Mouse (Mus musculus) forebrain, embryonic 13.5 days (tissue): ENCODE data around the gene Nsd1. TPM values are rescaled to one million over a fixed set of nuclear protein-coding genes. Genes with fewer than 3 reads are reported as not detected.

Source experiments
- ATAC-seq: fragments of 200-750 bp; cut with Nextera tagmentation; 2 replicates; pipeline ENCODE4 v1.8.0; 2017
- H3K27ac ChIP-seq: fragments of 300-500 bp; sonication (generic); 2 replicates; pipeline ENCODE4 v1.5.1; 2015; ENCODE audit warnings: inconsistent platforms, mild to moderate bottlenecking, moderate library complexity
- H3K27me3 ChIP-seq: fragments of 300-500 bp; sonication (generic); 2 replicates; pipeline ENCODE4 v1.6.1; 2015; ENCODE audit warnings: mild to moderate bottlenecking, inconsistent platforms
- H3K36me3 ChIP-seq: fragments of 300-500 bp; sonication (generic); 2 replicates; pipeline ENCODE4 v1.6.1; 2015; ENCODE audit warnings: mild to moderate bottlenecking, inconsistent platforms; ENCODE audit not compliant: poor library complexity, severe bottlenecking
- H3K4me1 ChIP-seq: fragments of 300-500 bp; sonication (generic); 2 replicates; pipeline ENCODE4 v1.6.1; 2015; ENCODE audit warnings: inconsistent platforms
- H3K4me2 ChIP-seq: fragments of 300-500 bp; sonication (generic); 2 replicates; pipeline ENCODE4 v1.6.1; 2015; ENCODE audit warnings: inconsistent platforms, mild to moderate bottlenecking, moderate library complexity
- H3K4me3 ChIP-seq: fragments of 300-500 bp; sonication (generic); 2 replicates; pipeline ENCODE4 v1.5.1; 2015; ENCODE audit warnings: mild to moderate bottlenecking, inconsistent platforms
- H3K9ac ChIP-seq: fragments of 300-500 bp; sonication (generic); 2 replicates; pipeline ENCODE4 v1.6.1; 2015; ENCODE audit warnings: mild to moderate bottlenecking, inconsistent platforms
- H3K9me3 ChIP-seq: fragments of 300-500 bp; sonication (generic); replicated peaks from 2 replicates; pipeline ENCODE4 v1.6.1; 2016; ENCODE audit warnings: inconsistent platforms
- WGBS: fragments of 180-500 bp; shearing (Covaris S2); methylation state at CpG from one replicate; pipeline ENCODE4 v1.1.7; 2015; 5-methylcytosine and 5-hydroxymethylcytosine counted together
- polyA plus RNA-seq: library from polyadenylated mRNA; unstranded; fragments of >200 nt; fragmentation: Nextera tagmentation; extraction: Ambion mirVana; gene quantifications from 2 replicates; pipeline ENCODE4 v1.2.1, GENCODE M21; 2015

Nsd1 gene
- polyA plus RNA-seq, 1 experiment from 2014 or later: 77.2 TPM

DNA sequence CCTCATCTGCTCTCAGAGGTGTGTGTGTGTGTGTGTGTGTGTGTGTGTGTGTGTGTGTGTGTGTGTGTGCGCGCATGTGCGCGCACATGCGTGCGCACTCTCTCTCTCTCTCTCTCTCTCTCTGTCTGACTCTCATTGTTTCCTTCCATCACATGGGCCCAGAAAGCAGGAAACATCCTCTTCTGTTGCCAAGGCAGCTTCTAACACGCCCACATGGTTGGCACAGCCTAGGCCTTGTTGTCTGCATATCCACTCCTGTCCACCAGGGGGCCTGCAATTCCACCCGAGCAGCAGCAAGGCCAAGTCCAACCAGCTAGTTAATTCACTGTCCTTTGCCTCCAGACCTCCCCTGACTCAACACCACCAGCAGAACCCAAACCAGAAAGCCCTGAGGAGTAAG is 118.1 kb downstream of the Nsd1 start:
- 0 out of 2 replicates have a peak overlapping the region, but pooled peaks have one; percentile 34 for H3K9ac ChIP-seq

DNA sequence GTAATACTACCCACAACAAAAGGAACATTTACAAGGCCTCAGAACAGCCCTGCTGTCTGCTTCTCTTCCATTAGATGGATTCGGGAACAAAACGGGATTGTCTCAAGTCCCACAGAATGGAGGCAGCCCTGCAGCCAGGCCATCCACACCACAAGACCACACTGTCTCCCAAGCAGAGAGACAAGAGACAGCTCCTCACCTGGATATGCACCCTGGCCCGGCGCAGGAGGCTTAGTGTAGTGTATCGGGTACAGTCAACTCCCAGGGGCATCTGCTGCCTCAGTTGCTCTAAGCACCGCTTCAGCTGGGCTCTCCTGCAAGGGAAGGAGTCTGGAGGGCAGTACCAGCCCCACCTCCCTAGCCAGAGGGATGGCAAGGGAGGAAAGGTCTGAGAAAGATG is 118.6 kb downstream of the Nsd1 start:
- H3K4me1 ChIP-seq: peaks cover 47% of the 10 kb centered on the region
- ATAC-seq: no peak
- H3K27me3 ChIP-seq: no peaks in the 10 kb centered on the region
- H3K9me3 ChIP-seq: no peaks in the 10 kb centered on the region
- peak overlapping the region; percentile 64 for H3K4me3 ChIP-seq
- H3K9ac ChIP-seq: peak overlapping the region; percentile 83
- no peak overlapping the region for H3K27ac ChIP-seq
- peaks cover 32% of the 10 kb centered on the region for H3K36me3 ChIP-seq
- 88% methylated on average over 6 of the region's 6 CpGs for WGBS
- H3K4me2 ChIP-seq: peak overlapping the region; percentile 68

More for the DNA sequence above, 118.1 kb downstream of the Nsd1 start:
- Histone ChIP-seq H3K4me2 (peak overlapping the region; percentile 68), H3K27ac (peak overlapping the region; percentile 68), H3K36me3 (peaks cover 35% of the 10 kb centered on the region), H3K9me3 (no peaks in the 10 kb centered on the region), H3K4me1 (peaks cover 52% of the 10 kb centered on the region), H3K27me3 (no peaks in the 10 kb centered on the region), H3K4me3 (peak overlapping the region; percentile 64)
- WGBS: 3% methylated on average over 2 of the region's 8 CpGs
- peak; percentile 36 for ATAC-seq

DNA sequence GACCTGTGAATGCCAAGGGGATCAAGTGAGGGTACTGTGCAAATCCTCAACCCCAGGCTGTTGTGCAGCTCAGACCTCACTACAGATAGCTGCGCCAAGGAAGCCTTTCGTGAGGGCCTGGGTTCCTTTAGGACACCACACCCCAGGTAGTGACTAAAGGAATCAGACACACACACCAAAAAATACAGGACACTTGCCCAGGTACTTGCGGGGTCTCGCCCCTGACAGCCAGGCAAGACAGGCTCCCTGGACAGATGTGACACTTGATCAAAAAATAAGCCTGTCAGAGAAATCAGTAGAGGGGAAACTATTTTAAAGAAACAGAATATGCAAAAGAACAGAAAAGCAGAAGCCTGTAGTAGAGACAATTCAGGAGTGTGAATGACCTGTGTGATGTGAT is 119.1 kb downstream of the Nsd1 start:
- Histone ChIP-seq H3K27ac (no peak overlapping the region), H3K4me2 (peak overlapping the region; percentile 68), H3K4me1 (peaks cover 42% of the 10 kb centered on the region), H3K9me3 (no peaks in the 10 kb centered on the region), H3K27me3 (no peaks in the 10 kb centered on the region), H3K9ac (peak overlapping the region; percentile 83), H3K4me3 (peak overlapping the region; percentile 64), H3K36me3 (peaks cover 27% of the 10 kb centered on the region)
- 80% methylated on average over 4 of the region's 4 CpGs for WGBS
- ATAC-seq: no peak

DNA sequence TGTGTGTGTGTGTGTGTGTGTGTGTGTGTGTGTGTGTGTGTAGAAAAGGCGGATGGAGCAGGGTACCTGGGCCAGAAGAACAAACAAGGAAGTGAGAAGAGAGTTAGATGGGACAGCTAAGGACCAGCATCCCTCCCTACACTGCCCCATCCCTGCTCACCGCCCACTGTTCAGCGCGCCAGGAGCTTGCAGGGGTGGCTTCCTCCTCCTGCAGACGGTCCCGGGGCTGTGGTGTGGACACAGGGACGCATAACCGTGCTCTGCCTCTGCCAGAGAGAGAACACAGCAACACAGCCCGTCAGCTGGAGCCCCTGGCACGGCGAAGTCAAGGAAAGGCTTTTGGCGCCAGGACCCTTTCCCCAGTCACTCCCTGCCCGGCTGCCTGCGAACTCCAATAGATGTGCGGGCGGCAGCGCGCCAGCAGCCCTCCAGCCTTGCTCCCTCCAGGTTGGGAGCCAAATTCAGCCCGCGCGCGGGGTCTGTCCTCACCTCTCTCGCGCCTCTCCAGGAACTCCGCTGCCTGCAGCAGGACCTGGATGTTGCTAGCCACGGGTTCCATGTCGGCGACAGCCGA is 119.6 kb downstream of the Nsd1 start:
- under 1% methylated on average over 27 of the region's 29 CpGs for WGBS
- H3K9ac ChIP-seq: peak overlapping the region; percentile 83

DNA sequence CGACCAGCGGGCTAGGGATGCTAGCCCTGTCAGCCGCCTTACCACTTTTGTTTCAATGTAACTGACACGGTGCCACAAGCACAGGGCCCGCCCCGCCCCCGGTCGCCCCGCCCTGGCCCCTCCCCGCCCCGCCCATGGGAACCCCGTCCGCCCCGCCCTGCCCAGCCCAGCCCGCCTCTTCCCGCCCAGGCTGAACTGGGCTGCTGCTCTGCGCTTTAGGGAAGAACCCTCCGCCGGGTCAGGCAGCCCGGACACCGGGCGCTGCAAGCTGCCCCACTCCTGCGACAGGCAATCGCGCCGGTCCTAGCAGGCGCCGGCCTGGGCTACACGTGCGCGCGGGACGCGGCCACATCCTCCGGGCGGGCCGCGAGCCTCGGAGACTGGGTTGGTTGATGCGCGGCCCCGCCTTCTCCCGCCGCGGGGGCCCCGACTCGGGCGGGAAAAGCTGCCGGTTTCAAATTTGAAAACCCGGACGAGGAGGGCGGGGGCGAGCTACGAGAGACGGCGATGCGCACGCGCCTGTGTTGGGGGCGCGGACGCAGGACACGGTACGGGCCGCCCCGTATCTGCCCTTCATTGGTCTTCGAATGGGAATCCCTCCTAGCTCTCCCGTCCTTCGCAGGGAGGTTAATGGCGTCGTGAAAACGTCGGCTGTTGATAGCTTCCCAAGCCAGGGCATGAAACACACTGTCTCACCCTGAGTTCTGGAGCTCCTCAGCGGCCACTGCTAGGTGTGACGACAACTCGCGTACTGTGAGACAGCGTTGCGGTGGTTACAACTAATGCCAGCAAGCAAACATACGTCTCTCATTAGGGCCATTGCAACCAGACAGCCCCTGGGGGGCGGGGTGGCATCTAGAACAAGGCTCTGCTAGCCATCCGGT is 120.3 kb downstream of the Nsd1 start, which contains the start of gene Mxd3:
Mxd3 (minus strand) TSS at position 141 of the 884 bp plus-strand sequence.
- H3K4me2 ChIP-seq: peak within 1 kb of the TSS; percentile 68
- peak within 1 kb of the TSS; percentile 64 for H3K4me3 ChIP-seq
- peak within 1 kb of the TSS; percentile 92 for H3K27ac ChIP-seq
- WGBS: under 1% methylated on average over 74 of the region's 82 CpGs
- peaks cover 15% of the 10 kb centered on the region for H3K36me3 ChIP-seq
- H3K27me3 ChIP-seq: no peaks in the 10 kb centered on the region
- H3K9me3 ChIP-seq: no peaks in the 10 kb centered on the region
- H3K4me1 ChIP-seq: peaks cover 34% of the 10 kb centered on the region
- H3K9ac ChIP-seq: peak within 1 kb of the TSS; percentile 83
- ATAC-seq: peak; percentile 84

More for the DNA sequence above, 119.6 kb downstream of the Nsd1 start:
- Histone ChIP-seq H3K4me3 (peak overlapping the region; percentile 64), H3K27me3 (no peaks in the 10 kb centered on the region), H3K36me3 (peaks cover 21% of the 10 kb centered on the region), H3K9me3 (no peaks in the 10 kb centered on the region), H3K4me1 (peaks cover 37% of the 10 kb centered on the region), H3K27ac (peak overlapping the region; percentile 92), H3K4me2 (peak overlapping the region; percentile 68)
- ATAC-seq: peak; percentile 37

DNA sequence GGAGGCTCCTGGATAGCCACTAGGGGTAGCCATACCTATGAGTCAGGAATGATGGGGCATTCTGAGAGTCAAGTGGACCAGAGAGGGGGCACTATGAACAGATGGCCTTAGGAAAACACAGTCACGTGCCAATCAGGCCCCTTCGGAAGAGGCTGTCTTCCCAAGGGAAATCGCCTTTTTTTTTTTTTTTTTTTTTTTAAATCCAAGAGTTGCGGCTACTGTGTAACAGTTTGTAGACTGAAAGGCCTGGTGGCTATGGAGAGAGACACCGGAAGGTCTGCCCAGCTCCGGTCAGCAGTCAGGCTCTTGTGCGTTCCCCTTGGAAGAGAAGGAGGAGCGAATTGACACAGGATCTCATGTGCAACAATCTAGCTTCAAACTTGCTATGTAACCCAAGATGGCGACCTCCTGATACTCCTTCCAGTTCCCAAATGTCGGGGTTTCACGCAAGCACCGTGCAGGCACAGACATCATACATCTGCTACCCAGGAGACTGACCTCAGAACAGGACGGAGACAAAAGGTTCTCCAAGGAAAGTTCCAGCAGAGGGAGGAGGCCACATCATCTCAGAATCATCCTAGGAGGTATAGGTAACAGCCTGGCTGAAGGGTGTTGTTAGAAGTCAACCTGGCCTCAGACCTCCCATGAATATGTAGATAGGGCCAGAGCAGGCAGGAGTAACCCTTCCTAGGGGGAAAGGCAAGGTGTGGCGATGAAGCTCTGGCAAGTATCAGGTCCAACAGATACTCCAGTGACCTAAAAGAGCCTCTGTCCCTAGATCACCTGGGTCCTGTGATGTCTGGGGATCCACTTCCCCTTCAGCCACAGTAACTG is 121.2 kb downstream of the Nsd1 start:
- no peak for ATAC-seq
- Histone ChIP-seq H3K27ac (peak overlapping the region; percentile 92), H3K4me2 (peak overlapping the region; percentile 68), H3K27me3 (no peaks in the 10 kb centered on the region), H3K36me3 (peaks cover 7% of the 10 kb centered on the region), H3K4me1 (peaks cover 34% of the 10 kb centered on the region), H3K9me3 (no peaks in the 10 kb centered on the region), H3K9ac (peak overlapping the region; percentile 83), H3K4me3 (peak overlapping the region; percentile 64)
- WGBS: 52% methylated on average over 14 of the region's 14 CpGs

DNA sequence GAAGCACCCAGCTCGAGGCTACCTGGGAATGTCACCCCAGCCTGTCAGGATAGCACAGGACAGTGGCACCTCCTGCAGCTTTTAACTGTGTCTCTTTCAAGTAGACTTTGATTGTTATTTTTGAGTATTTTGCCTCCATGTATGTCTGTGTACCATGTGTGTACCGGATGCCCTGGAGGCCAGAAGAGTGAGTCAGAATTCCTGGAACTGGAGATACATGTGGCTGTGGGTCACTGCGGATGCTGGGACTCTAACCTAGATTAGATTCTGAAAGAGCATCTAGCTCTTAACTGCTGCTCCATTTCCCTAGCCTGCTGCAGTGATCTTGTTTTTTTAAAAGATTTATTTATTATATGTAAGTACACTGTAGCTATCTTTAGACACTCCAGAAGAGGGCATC is 122.7 kb downstream of the Nsd1 start:
- Histone ChIP-seq H3K9ac (peak overlapping the region; percentile 10; the same call in 1 of the 2 replicates), H3K36me3 (no peaks in the 10 kb centered on the region), H3K4me1 (peaks cover 28% of the 10 kb centered on the region), H3K4me2 (no peak overlapping the region), H3K27me3 (no peaks in the 10 kb centered on the region), H3K27ac (no peak overlapping the region), H3K4me3 (no peak overlapping the region), H3K9me3 (no peaks in the 10 kb centered on the region)
- WGBS: 86% methylated on average over 3 of the region's 3 CpGs
- ATAC-seq: no peak

DNA sequence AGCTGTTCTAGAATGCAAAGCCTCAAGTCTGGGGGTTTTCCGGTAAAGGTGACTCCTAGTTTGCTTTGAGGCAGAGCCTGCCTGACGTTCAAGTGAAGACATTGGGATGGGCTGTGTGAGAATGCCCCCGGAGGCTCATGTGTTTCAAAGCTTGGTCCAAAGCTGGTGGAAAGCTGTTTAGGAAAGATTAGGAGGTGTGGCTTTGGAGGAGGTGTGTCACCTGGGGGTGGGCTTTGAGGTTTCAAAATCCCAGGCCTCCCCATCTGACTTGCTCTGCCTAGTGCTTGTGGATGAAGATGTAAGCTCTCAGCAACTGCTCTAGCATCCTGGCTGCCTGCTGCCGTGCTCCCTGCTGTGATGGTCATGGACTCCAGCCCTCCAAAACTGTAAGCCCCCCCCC is 126.1 kb downstream of the Nsd1 start:
- Histone ChIP-seq H3K4me1 (peaks cover 5% of the 10 kb centered on the region), H3K4me3 (no peak overlapping the region), H3K9ac (no peak overlapping the region), H3K27ac (no peak overlapping the region), H3K4me2 (no peak overlapping the region), H3K27me3 (no peaks in the 10 kb centered on the region), H3K36me3 (no peaks in the 10 kb centered on the region), H3K9me3 (no peaks in the 10 kb centered on the region)
- ATAC-seq: no peak
- 91% methylated on average over 4 of the region's 4 CpGs for WGBS

DNA sequence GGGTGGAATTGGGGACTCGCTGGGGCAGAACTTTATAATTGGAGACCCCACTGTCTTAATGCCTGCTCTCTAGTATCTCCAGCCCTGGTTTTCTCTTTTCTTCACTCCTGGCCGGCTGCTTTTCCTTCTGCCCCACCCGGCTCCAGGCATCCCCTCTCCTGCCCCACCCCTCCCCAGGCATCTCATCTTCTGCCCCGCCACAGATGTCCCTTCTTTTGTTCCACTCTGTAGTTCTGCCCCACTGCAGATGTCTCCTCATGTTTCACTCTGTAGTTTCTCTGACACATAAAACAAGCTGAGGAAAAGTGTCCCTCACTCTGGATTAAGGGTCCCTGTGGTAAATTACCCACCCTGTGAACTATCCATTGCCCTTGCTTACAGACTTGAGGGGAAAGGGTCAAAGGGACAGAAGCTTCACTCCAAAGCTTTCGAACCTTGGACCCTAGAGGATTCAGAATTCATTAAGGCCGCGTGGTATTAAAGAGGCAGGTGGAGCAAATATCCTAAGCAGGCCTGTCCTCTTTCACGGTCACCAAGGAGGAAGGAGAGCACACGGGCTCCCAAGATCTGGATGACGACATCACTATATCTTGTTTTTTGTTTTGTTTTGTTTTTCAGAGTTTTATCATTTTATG is 127.9 kb downstream of the Nsd1 start:
- 64% methylated on average over 10 of the region's 10 CpGs for WGBS

DNA sequence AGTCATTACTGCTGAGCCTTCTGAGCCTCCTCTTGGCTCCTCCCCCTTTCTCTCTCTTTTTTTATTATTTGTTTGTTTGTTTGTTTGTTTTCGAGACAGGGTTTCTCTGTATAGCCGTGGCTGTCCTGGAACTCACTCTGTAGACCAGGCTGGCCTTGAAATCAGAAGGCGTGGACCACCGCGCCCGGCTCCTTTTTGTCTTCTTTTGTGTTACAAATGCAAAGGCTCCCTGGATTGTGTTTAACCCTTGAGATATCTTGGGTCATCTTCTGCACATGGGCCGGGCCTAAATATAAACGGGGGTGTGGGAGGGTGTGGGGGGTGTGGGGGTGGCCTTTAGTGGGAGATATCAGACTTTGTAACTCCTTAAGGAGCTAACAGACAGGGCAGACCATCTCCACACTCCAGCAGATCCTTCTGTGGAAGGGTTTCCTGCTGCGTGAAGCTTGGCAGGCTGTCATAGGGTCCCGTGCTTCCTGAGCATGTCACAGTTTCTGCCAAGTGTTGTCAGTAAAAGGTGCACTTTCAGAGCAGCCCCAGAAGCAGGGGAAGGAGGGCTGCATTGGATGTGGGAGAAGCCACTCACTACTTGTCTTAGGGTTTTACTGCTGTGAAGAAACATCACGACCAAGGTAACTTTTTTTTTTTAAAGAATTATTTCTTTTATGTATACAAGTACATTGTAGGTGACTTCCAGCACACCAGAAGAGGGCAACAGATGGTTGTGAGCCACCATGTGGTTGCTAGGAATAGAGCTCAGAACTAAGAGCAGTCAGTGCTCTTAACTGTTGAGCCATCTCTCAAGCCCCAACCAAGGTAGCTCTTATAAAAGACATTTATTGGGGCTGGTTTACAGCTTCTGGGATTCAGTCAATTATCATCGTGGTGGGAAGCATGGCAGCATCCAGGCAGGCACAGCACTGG is 128.8 kb downstream of the Nsd1 start:
- H3K4me1 ChIP-seq: no peaks in the 10 kb centered on the region
- 0 out of 2 replicates have a peak, but pooled peaks cover under 1% of the 10 kb centered on the region for H3K36me3 ChIP-seq
- H3K9me3 ChIP-seq: no peaks in the 10 kb centered on the region
- H3K4me3 ChIP-seq: no peak overlapping the region
- H3K4me2 ChIP-seq: no peak overlapping the region
- no peak for ATAC-seq
- no peaks in the 10 kb centered on the region for H3K27me3 ChIP-seq
- no peak overlapping the region for H3K9ac ChIP-seq
- no peak overlapping the region for H3K27ac ChIP-seq
- WGBS: 63% methylated on average over 12 of the region's 12 CpGs

More for the DNA sequence above, 127.9 kb downstream of the Nsd1 start:
- Histone ChIP-seq H3K4me2 (no peak overlapping the region), H3K4me3 (no peak overlapping the region), H3K27me3 (no peaks in the 10 kb centered on the region), H3K4me1 (no peaks in the 10 kb centered on the region), H3K9ac (no peak overlapping the region), H3K36me3 (no peaks in the 10 kb centered on the region), H3K27ac (no peak overlapping the region), H3K9me3 (no peaks in the 10 kb centered on the region)
- no peak for ATAC-seq
